Mouse (Mus musculus) MEL (cell line): ENCODE results near the gene Zfp566.

Experiments used
- CTCF ChIP-seq, 3 experiments: IDR thresholded peaks in 2 of 3; conservative IDR thresholded peaks in 1 of 3; 2 replicates each; pipeline ENCODE4 v1.5.1; 2011 to 2012; ENCODE audit warnings: low read length in 3 of 3, low read depth in 2 of 3, mild to moderate bottlenecking in 2 of 3, improper control_type of control experiment in 1 of 3, inconsistent platforms in 1 of 3, mixed read lengths in 1 of 3, moderate library complexity in 1 of 3; ENCODE audit not compliant: control insufficient read depth in 1 of 3, insufficient read depth in 1 of 3, poor library complexity in 1 of 3, severe bottlenecking in 1 of 3
- MYC ChIP-seq: IDR thresholded peaks from 2 replicates; pipeline ENCODE4 v1.6.1; 2011; ENCODE audit warnings: low read depth, mild to moderate bottlenecking, low read length, improper control_type of control experiment, moderate library complexity
- POLR2A ChIP-seq, 2 experiments: IDR thresholded peaks; 2 replicates each; pipeline ENCODE4 v1.6.1; 2011 to 2012; ENCODE audit warnings: low read length in 2 of 2, mild to moderate bottlenecking in 2 of 2, control low read depth in 1 of 2, improper control_type of control experiment in 1 of 2, low read depth in 1 of 2, moderate library complexity in 1 of 2; ENCODE audit not compliant: control insufficient read depth in 1 of 2, insufficient read depth in 1 of 2, poor library complexity in 1 of 2
- POLR2AphosphoS2 ChIP-seq: IDR thresholded peaks from 2 replicates; pipeline ENCODE4 v1.6.1; 2011; ENCODE audit warnings: low read length, improper control_type of control experiment
- TBP ChIP-seq: IDR thresholded peaks from 2 replicates; pipeline ENCODE4 v1.8.0; 2011; ENCODE audit warnings: low read depth, low read length, improper control_type of control experiment
- ZNF384 ChIP-seq: IDR thresholded peaks from 2 replicates; pipeline ENCODE4 v1.6.1; 2012; ENCODE audit warnings: low read depth, mild to moderate bottlenecking, inconsistent platforms, low read length, improper control_type of control experiment

DNA sequence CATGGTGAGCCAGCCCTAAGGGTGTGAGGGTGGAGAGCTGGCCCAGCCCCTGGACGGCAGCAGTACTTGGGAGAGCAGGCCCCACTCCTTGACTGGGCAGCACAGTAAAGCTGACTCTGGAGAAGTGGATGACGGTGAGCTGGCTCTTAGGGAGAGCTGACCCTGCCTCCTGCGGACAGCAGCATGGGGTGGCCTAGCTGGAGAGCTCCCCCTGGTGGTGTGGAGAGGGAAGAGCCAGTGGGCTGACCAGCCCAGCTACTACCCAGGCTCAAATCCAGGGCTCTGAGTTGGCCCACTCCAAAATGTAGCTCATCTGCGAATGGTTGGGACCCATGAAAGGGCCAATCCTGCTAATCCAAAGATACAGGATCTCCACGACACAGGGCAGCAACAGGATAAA is 25.7 kb downstream of the Zfp566 start:
- TF ChIP-seq POLR2A (IDR thresholded peaks at IDR 0.05; ENCODE audit: control insufficient read depth in 1 of 2, insufficient read depth in 1 of 2, low read depth in 1 of 2, low read length in 2 of 2, poor library complexity in 1 of 2): no peak
- no peak for TF ChIP-seq ZNF384
- TF ChIP-seq TBP: no peak
- TF ChIP-seq CTCF (IDR thresholded peaks at IDR 0.05 in 2 of 3, conservative IDR thresholded peaks at IDR 0.05 in 1 of 3; ENCODE audit: control insufficient read depth in 1 of 3, insufficient read depth in 1 of 3, low read depth in 2 of 3, low read length in 3 of 3, poor library complexity in 1 of 3, severe bottlenecking in 1 of 3): no peak
- no peak for TF ChIP-seq MYC
- TF ChIP-seq POLR2AphosphoS2: no peak
